Mouse (Mus musculus) cortical plate, adult 2 months (tissue): Measurements from ENCODE around the gene Trp53.

ENCODE experiments used
- CTCF ChIP-seq: fragments of 200-500 bp; IDR thresholded peaks from 2 replicates; pipeline ENCODE4 v1.5.1; 2011; ENCODE audit warnings: mild to moderate bottlenecking, control low read depth, low read length; ENCODE audit not compliant: insufficient read depth; ENCODE audit errors: extremely low read depth
- POLR2A ChIP-seq: fragments of 200-500 bp; IDR thresholded peaks from 2 replicates; pipeline ENCODE4 v1.6.1; 2011; ENCODE audit warnings: mild to moderate bottlenecking, low read length, control low read depth; ENCODE audit not compliant: insufficient read depth; ENCODE audit errors: extremely low read depth

DNA sequence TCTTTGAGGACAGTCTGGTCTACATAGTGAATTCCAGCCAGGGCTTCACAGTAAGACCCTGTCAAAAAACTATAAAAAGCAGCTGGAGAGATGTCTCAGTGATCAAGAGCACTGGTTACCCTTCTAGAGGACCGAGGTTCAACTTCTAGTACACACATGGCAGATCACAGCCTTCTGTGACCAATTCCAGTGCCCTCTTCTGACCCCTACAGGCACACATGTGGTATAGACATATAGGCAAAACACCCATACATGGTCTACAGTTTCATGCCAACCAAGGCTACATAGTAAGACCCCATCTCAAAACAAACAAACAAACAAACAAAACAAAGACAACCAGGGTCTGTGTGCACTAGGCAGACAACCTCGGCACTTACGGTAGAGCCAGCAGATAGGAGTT is 4.9 kb upstream of the Trp53 start:
- TF ChIP-seq CTCF, result peak; percentile 37
- no peak for TF ChIP-seq POLR2A
